Mouse (Mus musculus): ENCODE results near the gene Stk33.

Stk33 gene

DNA sequence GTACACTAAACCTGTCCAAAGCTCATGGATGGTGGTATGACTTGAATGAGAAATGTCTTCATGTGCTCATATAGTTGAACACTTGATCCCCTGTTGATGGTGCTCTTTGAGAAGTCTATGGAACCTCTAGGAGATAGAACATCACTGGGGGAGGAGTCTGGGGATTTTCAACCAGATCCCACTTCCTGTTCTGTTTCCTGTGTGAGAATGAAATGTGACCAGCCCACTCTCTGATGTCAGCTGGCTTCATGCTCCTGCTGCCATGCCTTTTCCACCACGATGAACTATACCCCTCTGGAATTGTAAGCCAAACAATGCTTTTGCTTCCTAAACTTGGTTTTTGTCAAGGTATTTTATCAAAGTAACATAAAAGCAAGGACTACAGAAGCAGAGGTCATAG is 81.0 kb downstream of the Stk33 start:
- no peak for DNase-seq (ENCODE audit: low spot score in 2 of 2)

DNA sequence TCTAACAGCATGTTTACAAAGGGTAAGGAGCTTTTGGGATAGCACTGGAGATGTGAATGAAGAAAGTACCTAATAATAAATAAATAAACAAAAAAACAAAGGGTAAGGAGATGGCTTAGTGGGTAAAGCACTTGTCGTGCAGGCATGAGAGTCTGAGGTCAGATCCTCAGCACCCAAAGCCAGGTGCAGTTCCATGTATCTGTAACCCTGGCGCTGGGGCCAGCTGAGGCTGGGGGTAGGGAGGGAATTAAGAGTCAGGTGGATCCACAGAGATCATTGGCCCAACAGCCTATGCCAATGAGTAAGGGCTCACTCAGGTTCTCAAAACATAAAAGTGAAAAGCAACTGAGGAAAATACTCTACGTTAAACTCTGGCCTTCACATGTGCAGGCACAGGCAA is 91.6 kb downstream of the Stk33 start:
- DNase-seq (ENCODE audit: low spot score in 2 of 2): no peak

DNA sequence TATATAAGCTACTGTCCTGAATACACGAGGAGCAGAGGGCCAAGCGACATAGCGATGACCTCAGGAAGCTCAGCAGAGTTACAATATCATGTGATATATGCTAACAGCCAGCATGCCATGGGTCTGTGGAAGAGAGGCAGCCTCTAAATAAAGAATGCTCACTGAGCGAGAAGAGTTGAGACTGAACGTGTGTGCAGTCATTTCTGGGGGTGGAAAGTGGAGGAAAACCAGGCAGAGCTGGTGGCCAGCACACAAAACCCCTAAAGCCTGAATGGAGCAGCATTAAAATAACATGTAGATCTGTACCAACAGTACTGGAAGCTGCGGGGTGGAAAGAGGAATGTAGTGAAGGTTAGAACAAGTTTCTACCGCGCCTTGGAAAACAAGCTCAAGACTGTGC is 107.2 kb downstream of the Stk33 start:
- DNase-seq (ENCODE audit: low spot score in 2 of 2): no peak

DNA sequence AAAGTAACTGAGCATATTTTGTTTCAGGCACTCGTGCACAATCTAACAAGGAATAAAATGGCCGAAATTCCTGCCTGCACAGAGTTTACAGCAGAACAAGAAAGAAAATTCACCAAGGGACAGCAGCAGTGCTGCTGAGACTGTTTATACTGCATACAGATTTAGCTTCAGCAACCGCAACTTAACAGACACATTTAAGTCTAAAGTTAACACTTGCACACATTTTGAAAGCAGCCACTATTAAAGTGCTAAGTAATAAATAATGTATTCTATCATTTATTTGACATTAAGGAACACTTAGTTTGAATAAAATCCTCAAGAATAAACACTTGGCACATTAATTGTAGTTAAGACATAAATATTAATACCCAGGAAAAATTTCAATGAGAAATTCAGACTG is 110.1 kb downstream of the Stk33 start:
- DNase-seq (ENCODE audit: low spot score in 2 of 2): no peak

DNA sequence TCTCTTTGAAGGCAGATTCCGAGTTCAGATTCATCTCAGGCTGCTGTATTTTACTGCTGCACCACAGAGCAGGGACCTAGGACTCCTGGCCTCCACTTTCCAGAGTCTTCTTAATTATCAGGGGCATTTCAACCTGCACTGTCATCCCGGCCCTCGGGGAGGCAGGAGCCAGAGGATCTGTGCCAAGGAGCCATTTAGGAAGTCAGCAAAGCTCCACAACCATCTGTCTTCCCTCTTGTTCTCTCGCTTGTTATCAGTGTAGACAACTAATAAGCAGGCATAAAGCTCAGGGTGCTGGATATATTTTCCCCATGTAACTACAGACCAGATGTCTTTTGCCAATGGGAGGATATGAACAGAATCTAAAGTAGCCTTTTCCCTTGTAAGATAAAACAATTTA is 112.1 kb downstream of the Stk33 start:
- no peak for DNase-seq (ENCODE audit: low spot score in 2 of 2)

DNA sequence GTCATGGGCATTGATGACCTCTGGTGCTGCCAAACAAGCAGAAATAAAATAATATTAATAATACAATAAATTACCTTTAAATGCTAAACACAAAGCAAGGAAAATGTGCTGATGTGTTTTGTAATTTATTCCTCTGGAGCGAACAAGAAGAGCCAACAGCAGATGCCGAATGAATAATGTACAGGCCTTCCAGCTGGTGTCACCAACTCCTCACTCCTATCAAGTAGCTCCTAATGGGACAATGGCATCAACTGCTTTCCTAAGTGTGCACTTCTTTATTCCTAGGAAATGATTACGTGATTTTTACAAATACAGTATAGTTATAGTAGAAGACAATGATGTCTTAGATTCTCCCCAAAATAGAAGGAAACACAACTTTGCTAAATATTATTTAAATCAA is 113.2 kb downstream of the Stk33 start:
- no peak for DNase-seq (ENCODE audit: low spot score in 2 of 2)

DNA sequence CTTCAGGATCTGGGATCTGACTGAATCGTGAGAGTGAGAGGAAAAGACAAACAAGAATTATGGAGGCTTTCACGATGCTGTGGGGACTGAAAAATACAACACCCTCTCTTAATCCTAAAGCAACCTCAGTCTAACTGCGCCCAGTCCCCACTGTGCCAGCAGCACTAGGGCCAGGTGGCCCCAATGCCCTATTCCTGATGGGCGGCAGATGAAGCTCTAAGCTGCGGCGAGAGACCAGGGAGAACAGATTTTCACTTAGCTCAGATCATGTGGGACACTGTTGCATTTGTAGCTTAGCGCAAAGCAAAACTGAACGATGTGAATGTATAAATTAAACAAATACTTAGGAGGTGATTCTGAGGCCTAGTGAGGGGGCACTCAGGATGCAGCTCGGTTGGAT is 113.7 kb downstream of the Stk33 start:
- no peak for DNase-seq (ENCODE audit: low spot score in 2 of 2)

DNA sequence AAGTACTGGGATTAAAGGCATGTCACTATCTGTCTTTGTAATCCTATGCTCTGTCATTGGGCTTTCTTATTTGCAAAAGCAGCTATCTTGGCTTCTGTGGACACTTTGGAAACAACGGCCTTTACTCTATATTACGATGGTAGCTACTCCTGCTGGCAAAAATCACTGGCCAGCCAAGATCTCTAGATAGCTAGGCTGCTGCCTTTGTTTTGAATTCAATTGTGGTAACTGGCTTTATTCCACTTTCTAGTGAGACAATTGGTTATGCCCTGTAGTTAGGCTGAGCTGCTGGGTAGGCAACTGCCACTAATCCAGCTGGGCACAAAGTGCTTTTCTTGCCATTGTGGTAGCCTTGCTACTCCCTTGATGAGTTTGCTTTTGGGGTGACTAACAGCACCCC is 129.4 kb downstream of the Stk33 start:
- no peak for DNase-seq (ENCODE audit: low spot score in 2 of 2)

DNA sequence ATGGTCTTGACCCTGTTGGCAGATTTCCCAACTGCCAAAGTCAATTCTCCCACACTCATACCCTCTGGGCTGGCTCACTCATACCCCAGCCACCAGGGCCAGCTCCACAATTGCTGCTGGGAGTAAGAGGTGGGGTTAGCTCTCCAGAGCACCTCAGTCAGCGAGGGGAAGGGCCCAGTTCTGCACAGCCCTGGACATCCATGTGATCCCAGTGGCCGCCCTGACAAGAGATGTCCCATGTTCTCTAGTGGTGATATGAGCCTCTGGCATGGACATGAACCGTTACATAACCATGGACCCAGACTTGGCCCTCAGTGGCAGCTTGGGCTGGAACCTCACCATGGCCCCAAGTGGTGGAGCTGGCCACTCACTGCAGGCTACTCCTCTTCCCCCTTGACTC is 143.1 kb downstream of the Stk33 start:
- no peak for DNase-seq (ENCODE audit: low spot score in 2 of 2)

DNA sequence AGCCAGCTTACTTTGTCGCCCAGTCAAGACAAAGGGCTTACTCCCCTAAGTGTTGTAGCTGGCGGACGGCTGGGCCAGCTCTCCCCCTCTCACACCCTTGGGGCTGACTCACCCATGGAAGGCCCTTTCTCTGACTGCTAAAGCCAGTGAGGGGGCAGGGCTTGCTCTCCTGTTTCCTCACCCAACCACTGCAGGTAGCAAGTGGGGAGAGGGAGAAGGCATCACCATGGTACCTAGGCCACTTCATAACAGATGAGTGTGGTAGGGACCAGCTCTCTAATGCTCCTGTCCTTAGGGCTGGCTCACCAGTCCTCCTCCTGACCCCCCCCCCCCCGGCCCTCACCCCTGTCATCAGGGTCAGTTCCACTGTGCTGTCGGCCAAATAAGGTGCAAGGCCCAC is 143.5 kb downstream of the Stk33 start:
- DNase-seq (ENCODE audit: low spot score in 2 of 2): no peak

DNA sequence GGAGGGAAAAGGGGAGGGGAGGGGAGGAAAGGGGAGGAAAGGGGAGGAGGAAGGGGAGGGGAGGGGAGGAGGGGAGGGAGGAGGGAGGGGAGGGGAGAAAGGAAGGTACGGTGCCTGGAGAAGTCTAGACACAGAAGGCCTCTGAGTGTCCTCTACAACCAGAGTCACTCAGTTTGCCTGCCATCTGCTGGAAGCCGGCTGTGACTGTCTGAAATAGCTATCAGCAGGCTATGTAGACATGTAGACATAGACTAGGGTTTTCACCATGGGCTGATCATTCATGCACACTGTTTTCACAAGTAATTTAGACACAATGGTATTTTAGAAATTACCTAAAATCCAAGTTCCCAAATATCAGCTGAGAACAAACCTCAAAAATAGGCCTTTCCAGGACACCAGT is 148.4 kb downstream of the Stk33 start:
- DNase-seq (ENCODE audit: low spot score in 2 of 2): no peak

DNA sequence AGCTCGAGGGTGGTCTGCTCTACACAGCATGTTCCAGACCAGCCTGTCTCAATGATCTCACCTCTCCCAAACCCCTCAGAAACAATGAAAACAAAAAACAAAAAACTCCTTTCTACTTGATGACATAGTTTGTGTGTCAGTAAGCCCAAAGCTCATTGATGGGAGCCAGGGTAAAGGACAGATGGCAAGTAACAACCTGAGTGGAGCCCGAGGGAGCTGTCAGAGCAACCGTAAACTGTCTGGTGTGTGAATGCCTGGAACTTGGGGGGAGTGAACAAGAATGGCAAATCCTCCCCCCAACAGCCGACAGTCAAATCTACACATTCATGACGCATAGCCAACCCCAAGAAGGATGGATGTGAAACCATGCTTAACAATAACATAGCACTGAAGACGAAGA is 149.8 kb downstream of the Stk33 start:
- no peak for DNase-seq (ENCODE audit: low spot score in 2 of 2)

DNA sequence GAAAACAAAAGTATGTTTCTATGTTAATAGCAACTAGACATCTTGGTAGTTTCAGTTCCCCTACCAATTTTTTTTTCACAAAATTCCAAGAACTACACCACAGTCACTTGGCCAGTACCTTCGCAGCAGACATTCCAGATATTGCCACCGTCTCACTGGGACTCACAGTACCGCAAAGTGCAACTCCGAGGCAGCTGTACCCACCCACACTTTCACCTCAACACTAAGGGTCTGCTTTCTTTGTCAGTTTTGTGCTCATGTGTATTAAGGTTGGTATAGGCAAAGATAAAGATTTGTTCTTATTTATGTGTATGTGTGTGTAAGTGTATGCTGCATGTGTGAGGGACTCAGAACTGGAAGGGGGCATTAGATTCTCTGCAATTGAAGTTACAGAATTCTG is 156.8 kb downstream of the Stk33 start:
- DNase-seq (ENCODE audit: low spot score in 2 of 2): no peak

DNA sequence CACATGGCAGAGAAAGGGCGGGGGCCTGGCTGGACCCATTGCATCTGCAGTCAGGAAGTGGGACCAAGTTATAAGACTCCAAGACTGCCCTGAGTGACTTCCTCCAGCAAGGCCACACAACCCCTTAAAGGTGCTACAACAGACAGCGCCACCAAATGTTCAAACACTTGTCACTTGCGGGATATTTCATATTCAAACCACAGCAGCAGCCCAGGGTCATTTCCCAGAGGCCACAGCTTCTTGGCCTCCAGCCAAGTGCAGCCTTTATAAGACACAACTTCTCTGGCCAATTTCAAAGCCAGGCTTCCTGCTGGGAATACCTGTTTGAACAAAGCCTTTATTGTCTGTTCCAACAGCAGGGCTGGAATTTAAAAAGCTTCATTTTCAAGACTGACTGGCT is 162.3 kb downstream of the Stk33 start:
- DNase-seq (ENCODE audit: low spot score in 2 of 2): no peak

DNA sequence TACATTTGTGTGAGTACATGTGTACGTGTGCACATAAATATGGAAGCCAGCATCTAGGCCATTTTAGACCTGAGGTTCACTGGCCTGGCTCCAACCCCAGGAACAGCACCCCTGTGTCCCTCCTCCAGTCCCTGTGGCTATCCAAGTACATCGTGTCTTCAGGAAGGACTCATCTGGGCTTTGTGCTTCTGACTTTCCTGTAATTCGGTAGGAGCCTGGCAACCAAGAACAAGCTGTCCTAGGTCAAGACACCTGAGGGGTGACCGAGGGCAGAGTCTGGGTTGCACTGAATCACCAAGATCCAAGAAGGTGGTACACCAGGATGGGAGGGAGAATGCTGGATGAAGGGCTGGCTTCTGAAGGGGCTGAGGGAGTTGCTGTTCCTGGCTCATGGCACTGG is 163.0 kb downstream of the Stk33 start:
- no peak for DNase-seq (ENCODE audit: low spot score in 2 of 2)

DNA sequence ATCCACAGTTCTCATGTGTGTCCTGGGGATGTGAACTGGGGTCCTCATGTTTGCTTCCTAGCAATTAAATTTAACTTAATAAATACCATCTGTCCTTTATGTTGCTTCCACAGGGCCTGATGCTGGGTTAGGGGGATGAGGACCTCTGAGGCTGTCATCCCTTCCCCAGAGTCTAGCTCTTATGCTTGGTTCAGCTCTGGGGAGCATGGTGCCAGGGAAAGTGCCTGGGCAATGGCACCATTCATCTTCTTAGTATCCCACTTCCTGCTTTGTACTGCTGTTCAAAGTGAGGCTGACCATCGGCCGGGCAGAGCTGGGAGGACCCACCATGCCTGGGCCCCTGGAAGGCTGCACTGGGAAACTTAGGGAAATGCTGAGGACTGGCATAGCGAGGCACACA is 163.7 kb downstream of the Stk33 start:
- no peak for DNase-seq (ENCODE audit: low spot score in 2 of 2)

DNA sequence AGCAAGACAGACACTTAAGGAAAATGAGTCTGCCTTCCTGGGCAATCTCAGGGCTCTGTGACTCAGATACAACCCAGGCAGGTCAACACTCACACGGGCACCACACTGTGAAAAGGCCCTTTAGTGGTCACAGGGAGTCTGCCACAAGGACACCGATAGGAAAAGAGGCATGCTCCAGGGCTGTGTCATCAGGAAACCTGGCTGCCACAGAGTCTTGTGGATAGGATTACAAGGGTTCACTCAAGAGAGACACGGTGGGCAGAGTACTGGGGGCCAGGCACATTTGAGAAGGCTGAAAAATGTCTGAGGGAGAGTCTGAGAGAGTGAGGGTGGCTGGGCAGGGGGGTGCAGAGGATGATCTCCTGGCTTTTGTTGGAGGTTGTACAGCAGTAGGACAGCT is 164.6 kb downstream of the Stk33 start:
- no peak for DNase-seq (ENCODE audit: low spot score in 2 of 2)

DNA sequence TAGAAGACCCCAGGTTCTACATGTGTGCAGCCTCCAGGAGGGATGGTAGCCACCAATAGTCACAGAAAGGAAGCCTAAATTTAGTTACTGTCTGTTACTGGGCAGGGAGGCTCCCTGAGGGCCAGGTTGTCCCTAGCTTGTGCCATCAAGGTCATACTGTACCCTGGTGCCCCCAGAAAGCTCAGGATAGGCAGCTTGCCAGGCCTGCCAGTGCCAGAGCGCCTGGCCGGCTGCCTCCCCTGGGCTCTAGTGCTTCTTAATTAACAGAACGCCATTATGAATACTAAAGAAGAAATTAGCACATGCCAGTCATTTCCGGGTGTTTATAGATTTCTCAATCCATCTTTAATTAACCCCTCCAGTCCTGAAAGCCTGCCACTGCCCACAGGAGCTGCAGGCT is 169.8 kb downstream of the Stk33 start:
- DNase-seq (ENCODE audit: low spot score in 2 of 2): no peak

DNA sequence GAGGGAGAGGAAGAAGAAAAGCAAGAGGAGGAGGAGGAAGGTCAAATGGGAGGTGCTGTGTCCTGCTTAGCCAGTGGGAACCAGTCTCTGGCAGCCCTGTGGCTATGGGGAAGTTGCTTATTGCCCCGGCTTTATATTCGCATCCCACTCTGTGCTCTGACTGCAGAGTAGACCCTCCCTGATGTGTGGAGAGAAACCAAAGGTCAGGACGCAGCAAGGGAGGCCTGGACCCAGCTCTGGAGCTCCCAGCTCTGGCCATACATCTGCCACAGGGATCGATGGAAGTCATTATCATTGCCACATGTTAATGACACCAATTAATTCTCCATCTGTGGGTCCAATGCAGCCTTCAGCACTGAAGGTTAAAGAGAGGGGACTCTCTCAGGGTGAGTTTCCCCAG is 171.5 kb downstream of the Stk33 start:
- DNase-seq (ENCODE audit: low spot score in 2 of 2): no peak

DNA sequence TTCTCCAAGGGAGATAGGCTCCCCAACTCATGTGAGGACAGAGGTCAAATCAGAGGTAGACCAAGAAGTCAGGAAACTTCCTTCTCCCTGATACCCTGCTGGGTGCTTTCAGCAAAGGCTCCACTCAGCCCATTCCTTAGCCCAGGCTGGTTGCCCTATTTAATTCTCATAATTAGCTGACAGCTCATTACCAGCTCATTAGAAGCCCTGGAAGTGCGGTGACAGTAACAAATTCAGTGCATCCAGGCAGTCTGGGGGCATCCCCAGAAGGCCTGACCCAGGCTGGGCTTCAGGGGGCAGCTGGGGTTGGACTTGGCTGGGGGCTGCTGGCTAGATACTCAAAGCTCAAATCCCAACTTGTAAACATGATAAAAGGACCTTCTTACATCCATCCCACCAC is 172.7 kb downstream of the Stk33 start:
- DNase-seq (ENCODE audit: low spot score in 2 of 2): no peak

DNA sequence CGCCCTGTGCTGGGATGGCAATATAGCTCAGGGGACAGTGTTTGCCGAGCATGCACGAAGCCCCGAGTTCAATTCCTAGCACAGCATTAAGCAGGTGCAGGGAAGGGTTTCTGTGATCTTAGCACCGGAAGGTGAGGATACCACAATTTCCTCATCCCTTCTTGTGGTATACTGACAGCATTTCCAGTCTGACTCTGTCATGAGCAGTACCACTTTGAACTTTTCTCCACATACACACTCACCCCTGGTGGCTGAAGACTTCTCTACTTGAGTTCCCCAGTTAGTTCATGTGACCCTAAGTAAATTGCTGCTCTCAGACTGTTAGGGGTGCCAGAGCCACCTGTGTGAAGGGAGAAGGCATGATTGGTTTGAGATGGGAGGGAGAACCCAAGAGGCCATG is 173.3 kb downstream of the Stk33 start:
- DNase-seq (ENCODE audit: low spot score in 2 of 2): no peak

DNA sequence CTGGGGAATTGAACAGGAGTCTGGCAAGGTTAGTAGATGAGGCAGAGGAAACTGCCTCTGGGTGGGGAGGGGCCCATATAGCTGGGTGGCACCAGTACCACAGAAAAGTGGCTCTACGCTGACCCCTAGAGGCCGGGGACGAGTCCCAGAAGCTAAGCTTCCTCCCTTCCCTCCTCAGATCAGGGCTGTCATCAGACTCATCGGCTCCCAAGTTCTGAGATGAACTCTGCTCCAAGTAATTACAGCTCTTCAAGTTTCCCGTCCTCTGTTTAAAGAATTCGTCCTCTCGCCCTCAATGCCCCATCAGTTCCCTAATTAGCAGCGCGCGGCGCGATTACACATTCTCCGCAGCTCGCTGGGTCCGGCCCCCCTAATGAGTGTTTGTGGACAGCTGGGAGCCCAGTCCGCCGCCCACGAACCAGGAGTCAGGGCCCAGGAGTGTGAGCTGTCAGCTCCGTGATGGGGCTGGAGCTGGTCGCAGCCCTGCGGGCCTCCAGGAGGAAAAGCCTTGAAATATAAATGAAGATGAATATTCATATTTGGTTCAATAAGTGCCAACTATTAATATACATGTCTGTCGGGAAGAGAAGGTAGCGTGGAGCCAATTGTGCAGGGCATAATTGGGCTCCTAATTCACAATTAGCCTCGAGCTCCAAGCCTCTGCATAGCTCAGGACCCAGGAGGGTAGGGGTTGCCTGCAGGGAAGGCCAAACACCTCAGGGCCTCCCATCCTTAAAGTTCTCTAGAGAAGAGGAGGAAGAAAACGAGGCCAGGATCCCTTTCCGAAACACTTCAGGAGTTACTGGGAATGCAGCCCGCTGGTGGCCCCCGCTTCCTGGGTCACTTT is 183.2 kb downstream of the Stk33 start:
- DNase-seq (ENCODE audit: low spot score in 2 of 2): peak; percentile 38 to 63

DNA sequence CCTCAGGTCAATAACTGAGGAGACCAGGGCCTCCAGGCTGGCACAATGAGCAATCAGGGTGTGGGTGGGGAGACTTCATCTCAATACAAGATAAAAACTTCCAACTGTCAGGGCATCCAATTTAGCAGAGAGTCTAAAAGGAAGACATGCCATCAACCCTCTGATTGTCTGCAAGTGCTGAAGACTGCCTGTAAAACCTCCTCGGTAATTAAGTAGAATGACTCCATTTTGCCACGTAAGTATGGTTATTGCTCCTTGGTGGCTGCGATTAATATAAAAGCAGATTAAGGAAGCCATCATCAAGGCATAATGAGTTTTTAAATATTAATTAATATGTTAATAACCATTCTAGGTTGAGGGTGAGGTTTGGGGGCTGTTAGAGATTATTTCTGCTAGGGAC is 187.5 kb downstream of the Stk33 start:
- no peak for DNase-seq (ENCODE audit: low spot score in 2 of 2)

DNA sequence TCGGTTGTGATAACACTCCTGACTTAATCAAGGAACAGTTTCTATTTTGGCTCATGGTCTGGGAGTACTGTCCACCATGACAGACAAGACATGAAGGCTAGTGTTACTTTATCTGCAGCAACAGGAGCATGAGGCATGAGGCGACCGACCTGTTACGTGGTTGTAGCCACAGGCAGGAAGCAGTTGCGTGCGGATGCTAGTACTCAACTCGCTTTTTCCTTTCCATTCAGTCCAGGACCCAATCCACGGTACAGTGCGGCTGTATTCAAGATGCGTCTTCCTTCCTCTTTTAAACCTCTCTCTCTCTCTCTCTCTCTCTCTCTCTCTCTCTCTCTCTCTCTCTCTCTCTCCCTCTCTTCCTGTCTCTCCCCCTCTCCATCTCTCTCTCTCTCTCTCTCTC is 194.1 kb downstream of the Stk33 start:
- DNase-seq (ENCODE audit: low spot score in 2 of 2): no peak

Measured in urinary bladder, postnatal 36 days (tissue).